Mouse (Mus musculus) thymus, adult 2 months (tissue): Measurements from ENCODE around the gene Ston2.

Experiments
- CTCF ChIP-seq: fragments of 200-500 bp; IDR thresholded peaks from 2 replicates; pipeline ENCODE4 v1.5.1; 2012; ENCODE audit warnings: mild to moderate bottlenecking, control low read depth, low read length, moderate library complexity, borderline replicate concordance; ENCODE audit not compliant: control insufficient read depth, poor library complexity, insufficient read depth; ENCODE audit errors: extremely low read depth
- POLR2A ChIP-seq: fragments of 200-500 bp; IDR thresholded peaks from 2 replicates; pipeline ENCODE4 v1.6.1; 2012; ENCODE audit warnings: mild to moderate bottlenecking, low read length, control low read depth, moderate library complexity; ENCODE audit not compliant: control insufficient read depth, poor library complexity, insufficient read depth; ENCODE audit errors: extremely low read depth

GRCm38 (mm10) chr12:91786355-91786754, 1.8 kb downstream of the Ston2 start:
- TF ChIP-seq CTCF: no peak
- no peak for TF ChIP-seq POLR2A
